10 mouse cellular contexts compared by ENCODE assay signal in genomic region chr5:77267441-77267840, GRCm38 (mm10). TPM values are rescaled to one million over a fixed set of nuclear protein-coding genes. Genes with fewer than 3 reads are reported as not detected.
A peak's percentile ranks its signal among the peaks of the same experiment; 100 is the strongest.
DNase-seq lines count a peak whose midpoint lies in the region; ATAC-seq lines count a peak whose summit lies in the region.
"Had no signal": no experiment of that assay in that cellular context is flagged by ENCODE, and none has a peak within 500 bp of the region (broad histone marks: within the 10 kb centered on the region; RNA-seq: fewer than 3 reads in every experiment).

No protein-coding gene starts in this region.

- WGBS in heart, embryonic 14.5 days = 64% methylated on average over 4 of the region's 4 CpGs
- 66% methylated on average over 4 of the region's 4 CpGs for WGBS in hindbrain, embryonic 15.5 days
- 77% methylated on average over 4 of the region's 4 CpGs for WGBS in midbrain, embryonic 12.5 days

- H3K4me3 ChIP-seq in heart, embryonic 14.5 days (ENCODE audit: control insufficient read depth in 1 of 2, insufficient read depth in 1 of 2, low read depth in 1 of 2, low read length in 2 of 2) = peak overlapping the region in 1 of 2 experiments; percentile 98; a peak in 2 of 4 replicates
- peak overlapping the region; percentile 94; the same call in 1 of the 2 replicates for H3K4me3 ChIP-seq in brown adipose tissue, adult 24 weeks (ENCODE audit: insufficient read depth, low read depth, low read length)
- peak overlapping the region; percentile 89 for H3K4me3 ChIP-seq in hindbrain, embryonic 15.5 days
- H3K4me3 ChIP-seq in midbrain, embryonic 12.5 days = peak overlapping the region; percentile 86

- H3K36me3 ChIP-seq in heart, embryonic 14.5 days (ENCODE audit: control insufficient read depth, insufficient read depth, low read length) = peaks cover 44% of the 10 kb centered on the region
- no peaks in the 10 kb centered on the region for H3K36me3 ChIP-seq in hindbrain, embryonic 15.5 days
- H3K36me3 ChIP-seq in midbrain, embryonic 12.5 days = peaks cover 36% of the 10 kb centered on the region

- no peaks in the 10 kb centered on the region for H3K27me3 ChIP-seq in heart, embryonic 14.5 days (ENCODE audit: control insufficient read depth, insufficient read depth, low read length)
- H3K27me3 ChIP-seq in hindbrain, embryonic 15.5 days = no peaks in the 10 kb centered on the region
- peaks cover 10% of the 10 kb centered on the region for H3K27me3 ChIP-seq in midbrain, embryonic 12.5 days

- H3K4me2 ChIP-seq in heart, embryonic 14.5 days (ENCODE audit: low read length) = peak overlapping the region; percentile 59
- peak overlapping the region; percentile 71 for H3K4me2 ChIP-seq in hindbrain, embryonic 15.5 days
- peak overlapping the region; percentile 84 for H3K4me2 ChIP-seq in midbrain, embryonic 12.5 days (replicated peaks)

- peak overlapping the region; percentile 90; the same call in 1 of the 2 replicates for H3K9ac ChIP-seq in heart, embryonic 14.5 days (ENCODE audit: low read length)
- no peak overlapping the region for H3K9ac ChIP-seq in hindbrain, embryonic 15.5 days
- H3K9ac ChIP-seq in midbrain, embryonic 12.5 days (replicated peaks) = peak overlapping the region; percentile 90; the same call in 1 of the 2 replicates

- DNase-seq in heart, postnatal 4 days = no peak
- DNase-seq in embryo, embryonic 9.5 days (ENCODE audit: extremely low spot score) = no peak
- DNase-seq in spleen, postnatal 10 days (ENCODE audit: low spot score in 2 of 2) = no peak
- DNase-seq: kidney, adult 18-20 months had no signal

- H3K4me1 ChIP-seq in heart, embryonic 14.5 days (ENCODE audit: control insufficient read depth in 2 of 2, insufficient read depth in 2 of 2, low read length in 2 of 2) = peaks cover 7 to 10% of the 10 kb centered on the region in 2 experiments; a peak in 3 of 4 replicates
- H3K4me1 ChIP-seq in brown adipose tissue, adult 24 weeks (ENCODE audit: control insufficient read depth, insufficient read depth, insufficient read length, low read length) = peaks cover 5% of the 10 kb centered on the region
- H3K4me1 ChIP-seq in hindbrain, embryonic 15.5 days (replicated peaks) = peaks cover 16% of the 10 kb centered on the region
- H3K4me1 ChIP-seq in midbrain, embryonic 12.5 days = peaks cover 9% of the 10 kb centered on the region; the same call in 1 of the 2 replicates

- ATAC-seq in heart, embryonic 14.5 days (ENCODE audit: insufficient number of reproducible peaks, insufficient read depth, low FRiP score, low read depth) = no peak
- no peak for ATAC-seq in hindbrain, embryonic 15.5 days (ENCODE audit: low FRiP score, low read depth)
- no peak for ATAC-seq in midbrain, embryonic 12.5 days (ENCODE audit: low FRiP score, low read depth)
- ATAC-seq in megakaryocyte progenitor cell, adult 5-6 weeks (replicated peaks; ENCODE audit: poor library complexity) = no peak

- H3K27ac ChIP-seq in heart, embryonic 14.5 days (replicated peaks in 1 of 2; ENCODE audit: control insufficient read depth in 1 of 2, insufficient read depth in 1 of 2, low read depth in 2 of 2, low read length in 2 of 2) = no peak overlapping the region
- no peak overlapping the region for H3K27ac ChIP-seq in brown adipose tissue, adult 24 weeks (replicated peaks; ENCODE audit: low read depth, low read length)
- no peak overlapping the region for H3K27ac ChIP-seq in hindbrain, embryonic 15.5 days (replicated peaks)
- H3K27ac ChIP-seq in midbrain, embryonic 12.5 days (replicated peaks) = no peak overlapping the region

- no peaks in the 10 kb centered on the region for H3K9me3 ChIP-seq in heart, embryonic 14.5 days (ENCODE audit: control insufficient read depth, low read length)
- H3K9me3 ChIP-seq in hindbrain, embryonic 15.5 days = no peaks in the 10 kb centered on the region
- 0 out of 2 replicates have a peak, but pooled peaks cover 2% of the 10 kb centered on the region for H3K9me3 ChIP-seq in midbrain, embryonic 12.5 days

RNA-seq across cellular contexts. Expression of gene Rest, which starts 2.1 kb away (rescaled TPM):
- 26.1 and 26.7 TPM in 2 replicates for polyA plus RNA-seq in heart, embryonic 14.5 days (2014; fragmentation: Nextera tagmentation; extraction: Ambion mirVana)
- 10 to 100 TPM; 33.2 to 34.3 TPM for total RNA-seq in heart, postnatal 4 days (2021)
- 7.0 TPM in 2 replicates for polyA plus RNA-seq in brown adipose tissue, adult 24 weeks (2012; ENCODE audit: insufficient read depth, insufficient read length, missing spikeins)
- polyA plus RNA-seq in hindbrain, embryonic 15.5 days (2015; fragmentation: Nextera tagmentation; extraction: Ambion mirVana) = 6.8 and 7.1 TPM in 2 replicates
- polyA plus RNA-seq in midbrain, embryonic 12.5 days (2016; fragmentation: Nextera tagmentation; extraction: Ambion mirVana) = 19.4 and 20.5 TPM in 2 replicates
- total RNA-seq in megakaryocyte progenitor cell, adult 5-6 weeks (2015) = 28.3 and 32.2 TPM in 2 replicates
- 43.3 and 47.9 TPM in 2 replicates for total RNA-seq in megakaryocyte progenitor cell, adult 5-6 weeks (2017)

RNA-seq across cellular contexts. Expression of gene Noa1, which starts 42.4 kb away (rescaled TPM):
- 17.0 and 17.3 TPM in 2 replicates for polyA plus RNA-seq in heart, embryonic 14.5 days (2014; fragmentation: Nextera tagmentation; extraction: Ambion mirVana)
- 10 to 100 TPM; 14.3 to 14.7 TPM for total RNA-seq in heart, postnatal 4 days (2021)
- 22.2 and 29.5 TPM in 2 replicates for polyA plus RNA-seq in brown adipose tissue, adult 24 weeks (2012; ENCODE audit: insufficient read depth, insufficient read length, missing spikeins)
- polyA plus RNA-seq in hindbrain, embryonic 15.5 days (2015; fragmentation: Nextera tagmentation; extraction: Ambion mirVana) = 35.0 and 35.6 TPM in 2 replicates
- 35.4 and 37.0 TPM in 2 replicates for polyA plus RNA-seq in midbrain, embryonic 12.5 days (2016; fragmentation: Nextera tagmentation; extraction: Ambion mirVana)
- 58.5 and 59.2 TPM in 2 replicates for total RNA-seq in megakaryocyte progenitor cell, adult 5-6 weeks (2015)
- total RNA-seq in megakaryocyte progenitor cell, adult 5-6 weeks (2017) = 16.8 and 17.9 TPM in 2 replicates

RNA-seq across cellular contexts. Expression of gene Polr2b, which starts 42.5 kb away (rescaled TPM):
- 40.0 and 40.3 TPM in 2 replicates for polyA plus RNA-seq in heart, embryonic 14.5 days (2014; fragmentation: Nextera tagmentation; extraction: Ambion mirVana)
- total RNA-seq in heart, postnatal 4 days (2021) = 10 to 100 TPM; 35.3 to 37.2 TPM
- polyA plus RNA-seq in brown adipose tissue, adult 24 weeks (2012; ENCODE audit: insufficient read depth, insufficient read length, missing spikeins) = 25.0 and 43.6 TPM in 2 replicates
- 56.8 and 57.9 TPM in 2 replicates for polyA plus RNA-seq in hindbrain, embryonic 15.5 days (2015; fragmentation: Nextera tagmentation; extraction: Ambion mirVana)
- polyA plus RNA-seq in midbrain, embryonic 12.5 days (2016; fragmentation: Nextera tagmentation; extraction: Ambion mirVana) = 92.3 and 95.9 TPM in 2 replicates
- total RNA-seq in megakaryocyte progenitor cell, adult 5-6 weeks (2015) = 95.0 and 110 TPM in 2 replicates
- total RNA-seq in megakaryocyte progenitor cell, adult 5-6 weeks (2017) = 138 and 151 TPM in 2 replicates

RNA-seq across cellular contexts. Expression of gene Spink2, which starts 56.2 kb away (rescaled TPM):
- polyA plus RNA-seq in heart, embryonic 14.5 days (2014; fragmentation: Nextera tagmentation; extraction: Ambion mirVana) = 4.7 and 5.3 TPM in 2 replicates
- total RNA-seq in heart, postnatal 4 days (2021) = under 1 TPM; 0.48 to 0.74 TPM
- polyA plus RNA-seq in brown adipose tissue, adult 24 weeks (2012; ENCODE audit: insufficient read depth, insufficient read length, missing spikeins) = not detected in 2 replicates
- 0.90 and 1.3 TPM in 2 replicates for polyA plus RNA-seq in hindbrain, embryonic 15.5 days (2015; fragmentation: Nextera tagmentation; extraction: Ambion mirVana)
- polyA plus RNA-seq in midbrain, embryonic 12.5 days (2016; fragmentation: Nextera tagmentation; extraction: Ambion mirVana) = not detected in 2 replicates
- total RNA-seq in megakaryocyte progenitor cell, adult 5-6 weeks (2015) = 0.76 TPM in 1 of 2 replicates, not detected in the other
- total RNA-seq in megakaryocyte progenitor cell, adult 5-6 weeks (2017) = 0.79 TPM in 1 of 2 replicates, not detected in the other
- polyA plus RNA-seq: C2C12 had no signal
